Mouse (Mus musculus): ENCODE measurements around the gene Tmem246. TPM values are rescaled to one million over a fixed set of nuclear protein-coding genes. Genes with fewer than 3 reads are reported as not detected.
"Not testable (repeated sequence)": the region's sequence is repeated elsewhere in the genome, so short reads cannot be mapped to it uniquely, and the experiment has no call there.

Gene Tmem246
- 0.24 and 0.80 TPM in 2 replicates for polyA plus RNA-seq (2012; ENCODE audit: insufficient read depth, insufficient read length, missing spikeins)

DNA sequence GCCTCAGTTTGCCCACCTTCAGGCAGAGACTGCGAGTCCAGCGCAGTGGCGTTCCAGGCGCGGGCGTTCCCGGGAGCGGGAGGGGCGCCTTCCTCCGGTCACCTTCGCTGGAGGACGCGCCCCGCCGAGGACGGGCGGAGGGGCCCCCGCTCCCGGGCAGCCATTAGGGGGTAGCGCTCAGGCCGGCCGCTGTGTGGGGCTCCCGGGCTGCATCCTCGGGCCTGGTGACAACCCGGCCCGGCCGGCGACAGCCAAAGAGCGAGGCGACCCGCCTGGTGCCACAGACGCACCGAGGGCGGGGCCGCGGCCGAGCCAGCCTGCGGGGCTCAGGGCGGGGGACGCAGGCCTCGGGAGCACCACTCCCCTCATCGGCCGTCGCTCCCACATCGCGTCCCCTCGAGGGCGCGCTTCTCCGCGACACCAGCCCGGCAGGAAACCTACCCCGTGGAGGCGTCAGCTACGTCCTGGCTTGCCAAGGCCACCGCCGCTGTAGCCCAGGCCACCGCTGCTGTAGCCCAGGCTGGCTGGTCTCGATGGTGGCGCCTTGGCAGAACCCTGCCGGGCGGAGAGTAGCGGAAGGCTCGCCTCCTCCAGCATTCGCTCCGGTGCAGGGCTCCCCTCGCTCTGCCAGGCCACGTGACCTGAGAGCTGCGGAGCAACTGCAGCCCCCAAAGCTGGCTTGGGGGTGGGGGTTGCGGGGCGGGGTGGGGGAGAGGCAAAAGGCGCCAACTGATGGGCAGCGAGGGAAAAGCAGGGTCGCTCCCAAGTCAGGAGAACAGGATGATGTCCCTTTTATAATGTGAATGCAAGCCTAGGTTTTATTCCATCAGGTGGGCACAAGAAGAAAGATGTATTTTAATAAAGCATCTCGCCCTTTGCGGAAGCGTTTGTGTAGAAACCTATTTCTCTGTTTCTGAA is at the start of gene Tmem246:
Gene Tmem246 (minus strand): TSS at position 694 of the 918 bp plus-strand sequence.
- Histone ChIP-seq H3K4me1 (ENCODE audit: control insufficient read depth, insufficient read depth, low read length) (peaks cover 7% of the 10 kb centered on the region), H3K4me3 (ENCODE audit: insufficient read depth, low read length) (peak within 1 kb of the TSS; percentile 57), H3K27ac (ENCODE audit: insufficient read depth, low read depth, low read length) (no peak within 1 kb of the TSS)
- TF ChIP-seq CTCF (IDR thresholded peaks at IDR 0.05; ENCODE audit: low read depth, low read length) (no peak), POLR2A (IDR thresholded peaks at IDR 0.05; ENCODE audit: borderline replicate concordance, low read depth, low read length) (no peak)

DNA sequence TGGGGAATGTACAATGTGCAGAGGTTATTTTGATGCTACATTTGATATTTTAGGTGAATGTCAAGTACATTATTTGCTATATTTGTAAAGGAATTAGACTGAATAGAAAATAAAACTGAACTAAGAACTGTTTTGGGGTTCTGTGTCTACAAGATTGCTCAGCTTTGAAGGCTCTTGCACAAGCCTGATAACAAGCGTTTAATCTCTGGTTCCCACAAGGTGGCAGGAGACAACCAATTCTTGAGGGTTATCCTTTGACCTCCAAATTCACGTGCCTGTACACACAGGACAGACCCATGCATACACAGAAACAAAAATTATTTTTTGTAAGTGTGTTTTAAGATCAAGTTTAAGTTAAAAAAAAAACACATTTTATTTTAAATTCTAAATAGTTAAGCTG is 42.2 kb upstream of the Tmem246 start:
- Histone ChIP-seq H3K27ac (ENCODE audit: insufficient read depth, low read depth, low read length) (no peak overlapping the region), H3K4me3 (ENCODE audit: insufficient read depth, low read length) (no peak overlapping the region), H3K4me1 (ENCODE audit: control insufficient read depth, insufficient read depth, low read length) (no peaks in the 10 kb centered on the region)
- no peak for TF ChIP-seq POLR2A (IDR thresholded peaks at IDR 0.05; ENCODE audit: borderline replicate concordance, low read depth, low read length)
- no peak for TF ChIP-seq CTCF (IDR thresholded peaks at IDR 0.05; ENCODE audit: low read depth, low read length)

DNA sequence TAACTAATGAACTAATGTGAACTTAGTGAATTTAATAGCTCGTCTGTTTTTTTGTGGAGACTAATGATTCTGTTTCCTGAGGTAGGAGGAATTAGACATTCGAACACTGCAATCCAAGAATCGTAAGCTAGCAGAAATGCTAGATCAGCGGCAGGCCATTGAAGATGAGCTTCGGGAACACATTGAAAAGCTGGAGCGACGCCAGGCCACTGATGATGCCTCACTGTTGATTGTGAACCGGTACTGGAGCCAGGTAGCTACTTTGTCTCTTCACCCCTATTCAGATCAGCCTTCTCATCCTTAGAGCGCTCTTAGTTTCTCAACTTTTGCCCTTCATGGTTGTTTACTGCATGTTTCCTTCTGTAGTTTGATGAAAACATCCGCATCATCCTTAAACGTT is 40.1 kb upstream of the Tmem246 start:
- peaks cover 2% of the 10 kb centered on the region; the same call in 1 of the 2 replicates for H3K4me1 ChIP-seq (ENCODE audit: control insufficient read depth, insufficient read depth, low read length)
- no peak overlapping the region for H3K27ac ChIP-seq (ENCODE audit: insufficient read depth, low read depth, low read length)
- H3K4me3 ChIP-seq (ENCODE audit: insufficient read depth, low read length), result no peak overlapping the region
- no peak for TF ChIP-seq POLR2A (IDR thresholded peaks at IDR 0.05; ENCODE audit: borderline replicate concordance, low read depth, low read length)
- no peak for TF ChIP-seq CTCF (IDR thresholded peaks at IDR 0.05; ENCODE audit: low read depth, low read length)

DNA sequence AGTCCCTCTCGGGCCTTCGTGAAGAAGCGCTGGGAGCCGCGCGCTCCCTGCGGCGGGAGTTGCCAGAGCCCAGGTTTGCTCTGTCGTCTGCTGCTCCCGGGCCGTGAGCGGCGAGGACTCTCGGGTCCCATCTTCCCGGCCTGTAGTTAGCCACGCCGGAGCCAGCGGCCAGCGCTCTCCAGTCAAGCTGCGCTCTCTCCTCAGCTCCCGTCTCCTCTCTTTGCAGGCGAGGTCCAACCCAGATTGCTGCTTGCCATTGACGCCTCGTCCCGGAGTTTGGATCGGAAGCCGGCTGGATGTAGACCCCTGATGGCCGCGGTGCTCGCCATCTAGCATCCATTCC is 34.4 kb upstream of the Tmem246 start:
- Histone ChIP-seq H3K4me1 (ENCODE audit: control insufficient read depth, insufficient read depth, low read length) (peaks cover 8% of the 10 kb centered on the region), H3K27ac (ENCODE audit: insufficient read depth, low read depth, low read length) (no peak overlapping the region; the same call in 1 of the 2 replicates), H3K4me3 (ENCODE audit: insufficient read depth, low read length) (peak overlapping the region; percentile 90)
- TF ChIP-seq CTCF (IDR thresholded peaks at IDR 0.05; ENCODE audit: low read depth, low read length) (no peak), POLR2A (IDR thresholded peaks at IDR 0.05; ENCODE audit: borderline replicate concordance, low read depth, low read length) (0 out of 2 replicates have a peak, but pooled peaks have one; percentile 63)

DNA sequence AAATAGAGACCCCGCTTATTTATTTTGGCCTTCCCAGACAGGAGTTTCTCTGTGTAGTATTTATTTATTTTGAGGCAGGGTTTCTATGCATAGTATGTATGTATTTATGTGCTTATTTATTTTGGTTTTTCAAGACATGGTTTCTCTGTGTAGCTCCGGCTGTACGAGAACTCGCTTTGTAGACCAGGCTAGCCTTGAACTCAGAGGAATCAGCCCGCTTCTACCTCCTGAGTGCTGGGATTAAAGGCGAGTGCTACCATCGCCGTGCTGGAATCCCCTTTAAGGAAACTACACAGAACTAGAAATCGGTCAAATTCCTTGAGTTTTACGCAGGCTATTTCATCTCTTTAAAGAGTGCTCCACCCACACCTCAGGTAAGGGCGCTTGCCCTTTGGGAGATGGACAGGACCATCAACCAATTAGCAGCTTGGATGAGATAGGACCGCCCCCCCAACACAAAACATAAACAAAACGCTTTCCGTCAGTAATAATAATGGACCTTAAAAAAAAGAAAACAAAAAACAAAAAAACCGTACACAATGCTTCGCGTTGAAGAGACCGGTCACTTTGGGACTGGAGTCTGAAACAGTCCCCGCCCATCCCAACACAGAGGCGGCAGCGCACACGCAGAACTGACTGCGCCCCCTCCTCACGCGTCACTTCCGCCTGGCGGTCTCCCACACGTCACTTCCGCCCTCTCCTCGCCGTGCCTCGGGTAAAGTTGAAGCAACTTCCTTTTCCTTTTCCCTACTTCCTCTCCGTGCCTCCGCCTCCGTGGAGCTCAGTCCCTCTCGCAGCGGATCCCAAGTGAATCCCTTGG is 33.9 kb upstream of the Tmem246 start, which contains the start of gene Rnf20:
Gene Rnf20 (plus strand): TSS at position 688 of the 820 bp plus-strand sequence.
- peaks cover 11% of the 10 kb centered on the region for H3K4me1 ChIP-seq (ENCODE audit: control insufficient read depth, insufficient read depth, low read length)
- peak within 1 kb of the TSS; percentile 90 for H3K4me3 ChIP-seq (ENCODE audit: insufficient read depth, low read length)
- TF ChIP-seq CTCF (IDR thresholded peaks at IDR 0.05; ENCODE audit: low read depth, low read length) (no peak), POLR2A (IDR thresholded peaks at IDR 0.05; ENCODE audit: borderline replicate concordance, low read depth, low read length) (no peak)
- H3K27ac ChIP-seq (ENCODE audit: insufficient read depth, low read depth, low read length), result peak within 1 kb of the TSS; percentile 33

DNA sequence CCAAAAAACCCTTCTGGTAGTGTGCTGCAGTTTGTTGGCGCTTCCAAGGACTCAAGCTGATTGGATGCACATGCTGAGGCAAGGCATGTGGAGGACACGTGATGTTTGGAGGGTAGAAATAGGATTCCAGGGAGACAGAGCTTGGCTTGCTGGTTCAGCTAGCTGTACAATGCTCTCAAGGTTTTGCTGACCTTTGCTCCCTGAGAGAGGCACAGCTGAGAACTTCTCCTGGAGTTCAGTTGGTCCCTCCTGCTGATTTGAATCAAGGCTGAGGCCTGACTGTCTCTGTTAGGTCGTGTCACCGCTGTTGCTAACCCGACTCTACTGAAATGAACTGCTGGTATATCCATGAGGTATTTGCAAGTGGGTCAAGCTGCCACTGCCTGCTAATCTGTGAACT is 31.3 kb upstream of the Tmem246 start:
- H3K4me3 ChIP-seq (ENCODE audit: insufficient read depth, low read length), result no peak overlapping the region
- H3K4me1 ChIP-seq (ENCODE audit: control insufficient read depth, insufficient read depth, low read length), result peaks cover 16% of the 10 kb centered on the region
- H3K27ac ChIP-seq (ENCODE audit: insufficient read depth, low read depth, low read length), result no peak overlapping the region
- no peak for TF ChIP-seq POLR2A (IDR thresholded peaks at IDR 0.05; ENCODE audit: borderline replicate concordance, low read depth, low read length)
- TF ChIP-seq CTCF (IDR thresholded peaks at IDR 0.05; ENCODE audit: low read depth, low read length), result no peak

- TF ChIP-seq CTCF (IDR thresholded peaks at IDR 0.05; ENCODE audit: low read depth, low read length) (no peak), POLR2A (IDR thresholded peaks at IDR 0.05; ENCODE audit: borderline replicate concordance, low read depth, low read length) (no peak)
- peaks cover 14% of the 10 kb centered on the region for H3K4me1 ChIP-seq (ENCODE audit: control insufficient read depth, insufficient read depth, low read length)
These were observed 29.3 kb upstream of the Tmem246 start for GRCm38 (mm10) chr4:49626973-49627372.

DNA sequence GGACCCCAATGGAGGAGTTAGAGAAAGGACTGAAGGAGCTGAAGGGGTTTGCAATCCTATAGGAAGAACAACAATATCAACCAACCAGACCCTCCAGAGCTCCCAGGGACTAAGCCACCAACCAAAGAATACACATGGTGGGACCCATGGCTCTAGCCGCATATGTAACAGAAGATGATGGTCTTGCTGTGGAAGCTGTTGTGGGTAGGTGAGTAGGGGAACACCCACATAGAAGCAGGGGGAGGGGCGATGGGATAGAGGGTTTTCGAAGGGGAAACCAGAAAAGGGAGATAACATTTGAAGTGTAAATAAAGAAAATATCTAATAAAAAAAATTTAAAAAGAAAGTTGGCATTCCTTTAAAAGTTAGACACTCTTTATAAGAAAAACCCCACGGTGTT is 27.3 kb upstream of the Tmem246 start:
- not testable (repeated sequence) for H3K4me3 ChIP-seq (ENCODE audit: insufficient read depth, low read length); H3K27ac ChIP-seq (ENCODE audit: insufficient read depth, low read depth, low read length)
- peaks cover 14% of the 10 kb centered on the region for H3K4me1 ChIP-seq (ENCODE audit: control insufficient read depth, insufficient read depth, low read length)

More at GRCm38 (mm10) chr4:49626973-49627372, 29.3 kb upstream of the Tmem246 start:
- Histone ChIP-seq H3K27ac (ENCODE audit: insufficient read depth, low read depth, low read length) (no peak overlapping the region), H3K4me3 (ENCODE audit: insufficient read depth, low read length) (no peak overlapping the region)

- H3K27ac ChIP-seq (ENCODE audit: insufficient read depth, low read depth, low read length), result no peak overlapping the region
These were observed 26.2 kb upstream of the Tmem246 start for GRCm38 (mm10) chr4:49623916-49624315.

More at GRCm38 (mm10) chr4:49623916-49624315, 26.2 kb upstream of the Tmem246 start:
- no peak for TF ChIP-seq CTCF (IDR thresholded peaks at IDR 0.05; ENCODE audit: low read depth, low read length)
- no peak for TF ChIP-seq POLR2A (IDR thresholded peaks at IDR 0.05; ENCODE audit: borderline replicate concordance, low read depth, low read length)
- H3K4me1 ChIP-seq (ENCODE audit: control insufficient read depth, insufficient read depth, low read length), result peaks cover 17% of the 10 kb centered on the region
- no peak overlapping the region for H3K4me3 ChIP-seq (ENCODE audit: insufficient read depth, low read length)
